Mouse (Mus musculus) thymus, postnatal 14 days (tissue): ENCODE measurements around the gene Phb.
"Not testable (repeated sequence)": the region's sequence is repeated elsewhere in the genome, so short reads cannot be mapped to it uniquely, and the experiment has no call there.

Source experiments
- DNase-seq: peaks from one replicate; pipeline ENCODE4 v3.0.0; 2021

Phb gene

GRCm38 (mm10) chr11:95657449-95657848 is 9.3 kb upstream of the Phb start:
- no peak for DNase-seq

GRCm38 (mm10) chr11:95667177-95667576 is 420 bp downstream of the Phb start:
- peak; percentile 65 for DNase-seq

GRCm38 (mm10) chr11:95668086-95668485 is 1.3 kb downstream of the Phb start:
- DNase-seq: not testable (repeated sequence)

DNA sequence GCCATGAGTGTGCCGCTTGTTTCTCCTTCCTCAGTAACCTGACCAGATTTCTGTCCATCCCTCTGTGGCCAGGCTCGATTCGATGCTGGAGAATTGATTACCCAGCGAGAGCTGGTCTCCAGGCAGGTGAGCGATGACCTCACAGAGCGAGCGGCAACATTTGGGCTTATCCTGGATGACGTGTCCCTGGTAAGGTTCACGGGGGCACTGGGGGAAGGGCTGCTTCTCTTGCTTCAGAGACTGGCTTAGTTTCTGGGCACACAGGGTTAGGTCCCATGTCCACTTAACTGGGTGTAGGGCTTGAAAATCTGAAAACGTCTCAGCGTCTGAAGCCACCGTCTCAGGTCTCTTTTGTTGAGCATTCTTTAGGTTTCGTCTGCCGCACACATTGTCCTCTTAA is 8.7 kb downstream of the Phb start:
- no peak for DNase-seq

DNA sequence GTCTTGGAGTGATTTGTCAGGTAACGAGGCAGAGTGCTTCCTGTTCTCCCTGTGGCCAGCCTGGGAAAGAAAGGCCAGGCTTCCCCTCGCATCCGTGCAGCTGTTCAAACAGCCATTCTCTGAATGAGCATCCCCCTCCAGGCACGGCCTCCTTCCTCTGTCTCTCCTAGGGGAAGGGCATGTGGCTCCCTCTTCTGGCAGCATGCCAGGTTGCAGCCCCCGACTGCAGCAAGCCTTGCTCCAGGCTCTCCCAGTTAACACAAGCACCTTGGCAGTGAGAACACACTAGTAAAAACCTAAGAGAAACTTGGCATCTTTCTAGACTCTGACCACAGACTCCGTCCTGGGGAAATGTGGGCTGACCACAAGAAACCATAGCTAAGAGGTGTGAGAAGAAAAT is 9.6 kb downstream of the Phb start:
- DNase-seq: peak; percentile 87

GRCm38 (mm10) chr11:95677925-95678701 is 11.4 kb downstream of the Phb start:
- no peak for DNase-seq

DNA sequence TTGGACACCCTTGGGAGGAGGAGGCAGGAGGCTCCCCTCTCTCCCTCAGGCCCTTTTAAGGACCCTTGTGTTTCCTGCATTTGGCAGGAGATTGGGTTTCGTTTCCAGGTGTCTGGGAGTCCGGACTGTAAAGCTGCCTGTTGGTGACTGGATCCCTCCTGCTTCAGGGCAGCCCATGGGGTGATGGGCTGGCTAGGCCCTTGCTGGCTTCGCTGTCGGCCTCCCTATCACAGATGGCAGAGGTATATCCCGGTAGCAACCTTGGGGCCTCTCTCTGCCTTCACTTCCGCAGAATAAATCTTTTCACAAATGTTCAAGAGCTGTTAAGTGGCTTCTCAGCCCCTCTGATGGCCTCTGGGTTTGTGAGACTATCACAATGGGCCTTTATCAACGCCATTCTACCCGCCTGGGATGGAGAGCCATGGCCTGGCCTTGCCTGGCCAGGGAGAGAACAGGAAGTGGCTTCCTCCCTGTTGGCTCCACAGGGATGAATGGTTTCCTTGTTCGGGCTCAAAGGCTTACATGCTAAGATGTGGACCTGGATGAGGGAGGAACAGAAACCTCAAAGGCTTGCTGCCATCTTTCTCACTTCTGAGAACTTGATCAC is 15.3 kb downstream of the Phb start:
- no peak for DNase-seq

DNA sequence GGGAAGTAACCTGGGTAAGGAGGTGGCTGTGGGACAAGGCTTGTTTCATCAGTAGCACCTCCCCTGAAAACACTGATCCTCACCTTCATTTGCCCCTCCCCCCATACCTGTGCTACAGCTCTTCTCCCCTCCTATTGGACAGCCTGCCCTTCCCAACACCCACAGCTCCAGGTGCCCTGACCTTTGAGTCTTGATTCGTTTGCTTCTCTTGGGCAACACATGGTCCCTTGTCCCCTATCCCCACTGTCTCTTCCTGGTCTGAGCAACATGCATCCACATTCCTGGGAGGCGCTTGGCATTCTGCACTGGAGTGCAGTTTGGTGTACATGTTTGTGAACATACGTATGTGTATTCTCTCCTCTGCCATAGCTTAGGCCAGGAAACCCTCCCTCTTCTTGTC is 16.2 kb downstream of the Phb start:
- DNase-seq: no peak

- DNase-seq: peak; percentile 73
These were observed 19.3 kb downstream of the Phb start for GRCm38 (mm10) chr11:95686031-95686430.

- DNase-seq: no peak
These were observed 20.4 kb downstream of the Phb start for GRCm38 (mm10) chr11:95687084-95687656.

DNA sequence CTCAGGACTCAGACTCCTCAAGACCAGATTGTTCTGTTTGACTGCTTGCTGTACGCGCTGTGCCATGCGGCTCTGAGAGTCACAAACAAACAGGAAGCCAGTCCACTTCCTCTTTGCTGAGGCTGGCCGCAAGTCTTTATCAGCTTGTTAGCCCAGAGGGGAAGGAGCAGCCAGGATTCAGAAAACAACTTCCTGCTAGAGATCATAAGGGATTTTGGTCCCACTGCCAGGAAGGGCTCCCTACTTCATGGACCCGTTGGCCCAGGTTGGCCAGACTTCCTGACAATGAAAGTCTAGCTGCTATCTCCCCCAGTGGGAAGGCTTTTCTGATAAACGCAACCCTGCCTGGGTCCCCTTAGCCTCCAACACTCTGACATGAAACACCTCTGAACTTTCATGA is 21.8 kb downstream of the Phb start:
- DNase-seq: peak; percentile 17

GRCm38 (mm10) chr11:95688981-95689380 is 22.2 kb downstream of the Phb start:
- DNase-seq: peak; percentile 24

GRCm38 (mm10) chr11:95689544-95689943 is 22.8 kb downstream of the Phb start:
- no peak for DNase-seq

DNA sequence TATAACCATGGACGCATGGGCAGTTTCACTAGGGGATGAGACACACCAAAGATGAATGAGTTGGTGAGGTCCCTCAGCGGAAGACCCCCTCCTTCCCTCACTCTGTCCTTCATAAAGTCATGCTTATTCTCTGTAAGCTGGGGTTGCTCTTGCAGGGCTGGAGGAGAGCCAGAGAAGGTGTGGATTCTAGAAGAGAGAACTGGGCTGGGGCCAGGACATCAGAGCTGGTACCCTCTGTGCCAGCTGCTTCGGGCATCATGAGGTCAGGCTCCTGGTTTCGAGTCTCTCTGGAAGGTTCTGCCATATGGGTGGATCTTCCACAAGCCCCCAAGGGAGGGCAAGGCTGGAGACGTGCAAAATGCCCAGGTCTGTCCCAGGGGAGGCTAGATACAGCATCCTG is 31.8 kb downstream of the Phb start:
- DNase-seq: no peak

GRCm38 (mm10) chr11:95700778-95701739 is 34.3 kb downstream of the Phb start:
- DNase-seq: no peak

DNA sequence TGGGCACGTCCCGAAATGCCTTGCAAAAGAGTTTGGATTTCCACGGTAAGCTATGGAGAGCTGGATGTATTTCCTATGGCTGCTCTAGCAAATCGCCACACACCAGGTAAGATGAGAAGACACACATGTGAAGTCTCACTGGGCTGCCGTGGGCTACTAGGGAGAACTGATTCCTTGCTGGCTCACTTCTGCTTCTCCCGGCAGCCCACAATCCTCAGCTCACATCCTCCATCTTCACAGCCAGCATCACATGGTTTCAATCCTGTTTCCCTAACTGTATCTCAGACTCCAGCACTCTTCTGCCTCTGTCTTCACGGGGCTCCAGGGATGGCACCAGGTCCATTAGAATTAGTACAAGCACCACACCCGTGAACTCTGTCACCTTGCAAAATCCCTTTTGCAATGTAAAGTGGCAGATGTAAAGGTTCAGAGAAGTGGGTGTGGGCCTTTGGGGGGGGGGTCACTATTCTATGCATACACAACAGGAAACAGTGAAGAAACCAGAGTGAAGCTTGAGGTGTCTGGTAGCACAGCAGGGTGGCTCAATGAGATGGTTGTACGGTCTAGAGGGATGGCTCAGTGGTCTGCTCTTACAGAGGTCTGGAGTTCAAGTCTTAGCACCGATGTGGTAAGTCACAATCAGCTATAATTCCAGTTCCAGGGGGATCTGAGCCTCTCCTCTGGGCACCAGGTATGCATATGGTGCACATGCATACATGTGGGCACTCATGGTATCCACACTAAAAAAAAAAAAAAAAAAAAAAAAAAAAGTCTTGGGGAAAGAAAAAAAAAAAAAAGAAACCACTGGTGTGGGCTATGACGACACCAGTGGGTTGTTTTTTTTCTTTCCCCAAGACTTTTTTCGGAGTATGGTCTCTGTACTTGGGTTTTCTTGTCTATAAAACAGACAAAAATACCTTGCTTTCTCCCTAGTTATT is 37.5 kb downstream of the Phb start:
- DNase-seq: no peak

- DNase-seq: no peak
These were observed 38.2 kb downstream of the Phb start for GRCm38 (mm10) chr11:95704970-95705330.

DNA sequence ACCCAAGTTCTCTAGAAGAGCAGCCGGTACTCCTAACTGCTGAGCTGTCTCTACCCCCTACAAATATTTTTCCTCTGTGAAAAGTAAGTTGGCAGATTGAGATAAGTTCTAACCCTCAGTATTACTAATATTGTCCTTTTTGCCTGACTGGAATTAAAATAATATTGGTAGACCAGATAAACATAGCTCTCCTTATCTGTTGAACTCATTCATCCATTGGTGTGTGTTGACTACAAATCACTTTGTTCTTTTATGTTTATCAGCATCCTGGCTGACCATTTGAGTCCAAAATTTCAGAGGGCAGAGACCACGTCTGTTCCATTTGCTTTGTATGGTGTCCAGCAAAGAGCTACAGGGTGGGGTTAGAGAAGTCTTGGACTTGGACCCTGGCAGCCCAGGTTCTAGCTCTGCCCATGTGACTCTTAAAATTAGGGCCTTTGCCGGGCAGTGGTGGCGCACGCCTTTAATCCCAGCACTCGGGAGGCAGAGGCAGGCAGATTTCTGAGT is 42.8 kb downstream of the Phb start:
- no peak for DNase-seq

DNA sequence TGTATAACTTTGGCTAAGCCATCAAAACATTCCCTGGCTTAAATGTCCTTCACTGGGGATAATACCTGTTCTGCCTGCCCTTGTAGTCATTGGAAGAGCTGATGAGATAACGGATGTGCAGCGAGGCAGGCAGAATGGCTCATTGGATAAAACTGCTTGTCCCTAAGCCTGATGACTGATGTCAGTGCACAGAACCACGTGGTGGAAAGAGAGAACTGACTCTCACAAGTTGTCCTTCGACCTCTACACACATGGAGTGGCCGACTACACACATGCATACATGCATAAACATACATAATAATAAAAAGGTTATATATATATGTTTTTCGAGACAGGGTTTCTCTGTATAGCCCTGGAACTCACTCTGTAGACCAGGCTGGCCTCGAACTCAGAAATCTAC is 43.7 kb downstream of the Phb start:
- DNase-seq: no peak

GRCm38 (mm10) chr11:95712085-95712562 is 45.4 kb downstream of the Phb start:
- DNase-seq: peak; percentile 13

DNA sequence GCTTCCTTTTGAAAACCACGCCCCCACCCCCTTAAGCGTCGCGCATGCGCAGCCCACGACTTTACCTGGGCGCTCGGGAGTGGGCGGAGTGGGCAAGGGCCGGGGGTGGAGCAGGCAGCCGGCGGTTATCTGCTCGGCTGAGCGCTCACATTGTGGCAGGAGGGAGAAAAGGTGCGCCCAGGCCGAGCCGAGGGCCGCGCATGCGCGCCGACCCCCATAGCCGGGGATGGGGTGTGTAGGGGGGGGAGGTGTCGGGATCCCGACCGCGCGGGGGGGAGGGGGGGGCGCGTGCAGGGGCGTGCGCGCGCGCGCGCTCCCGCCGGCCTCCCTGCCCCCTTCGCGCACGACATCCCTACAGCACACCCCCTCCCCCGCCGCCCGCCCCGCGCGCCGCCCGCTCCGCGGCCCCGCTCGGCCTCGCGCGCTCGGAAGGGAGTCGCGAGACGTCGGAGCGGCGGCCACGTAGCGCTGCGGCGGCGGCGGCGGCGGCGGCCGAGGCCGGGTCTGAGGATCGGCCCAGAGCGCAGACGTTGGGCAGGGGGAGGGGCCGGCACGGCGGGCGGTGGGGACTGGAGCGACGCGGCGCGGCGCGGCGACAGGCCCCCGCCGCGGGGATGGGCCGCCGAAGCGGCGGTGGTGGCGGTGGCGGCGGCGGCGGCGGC is 45.9 kb downstream of the Phb start, which contains the start of gene Zfp652:
TSS of gene Zfp652 (plus strand) at position 111 of the 662 bp plus-strand sequence.
- peak; percentile 97 for DNase-seq
